Mouse (Mus musculus) megakaryocyte, embryonic 14.5 days (primary cell): ENCODE data around the gene Ccr1.

Experiments used
- FLI1 ChIP-seq: IDR thresholded peaks from 2 replicates; pipeline ENCODE4 v1.6.1; 2012; ENCODE audit warnings: low read length, inconsistent platforms, mixed read lengths
- GATA1 ChIP-seq: IDR thresholded peaks from 3 replicates; pipeline ENCODE4 v1.6.1; 2012; ENCODE audit warnings: mixed read lengths, low read length, inconsistent platforms, borderline replicate concordance

GRCm38 (mm10) chr9:123953551-123953950 is 14.9 kb downstream of the Ccr1 start:
- TF ChIP-seq GATA1 (no peak), FLI1 (no peak)
